Mouse (Mus musculus) CH12.LX (cell line): Measurements from ENCODE around the gene Arhgap4.

ENCODE experiments used
- CTCF ChIP-seq, 2 experiments: IDR thresholded peaks in 1 of 2; conservative IDR thresholded peaks in 1 of 2; 2 replicates each; pipeline ENCODE4 v1.5.1; 2011 to 2012; ENCODE audit warnings: low read depth in 2 of 2, low read length in 2 of 2, improper control_type of control experiment in 1 of 2, inconsistent platforms in 1 of 2, mild to moderate bottlenecking in 1 of 2, moderate library complexity in 1 of 2
- MAFK ChIP-seq: IDR thresholded peaks from 2 replicates; pipeline ENCODE4 v1.6.1; 2011; ENCODE audit warnings: low read length, improper control_type of control experiment; ENCODE audit not compliant: insufficient replicate concordance
- MXI1 ChIP-seq: IDR thresholded peaks from 2 replicates; pipeline ENCODE4 v1.6.1; 2011; ENCODE audit warnings: mild to moderate bottlenecking, low read depth, low read length, improper control_type of control experiment
- NRF1 ChIP-seq: IDR thresholded peaks from 2 replicates; pipeline ENCODE4 v1.6.1; 2014; ENCODE audit warnings: low read depth, mild to moderate bottlenecking, inconsistent platforms, low read length, improper control_type of control experiment, moderate library complexity
- PAX5 ChIP-seq: IDR thresholded peaks from 2 replicates; pipeline ENCODE4 v1.6.1; 2012; ENCODE audit warnings: low read length, inconsistent platforms, mixed read lengths
- POLR2AphosphoS2 ChIP-seq: IDR thresholded peaks from 2 replicates; pipeline ENCODE4 v1.6.1; 2011; ENCODE audit warnings: low read depth, low read length, improper control_type of control experiment

GRCm38 (mm10) chrX:73895719-73896118 lies 26.0 kb downstream of the Arhgap4 start, which contains the start of gene L1cam:
- TF ChIP-seq CTCF (conservative IDR thresholded peaks at IDR 0.05 in 1 of 2, IDR thresholded peaks at IDR 0.05 in 1 of 2; ENCODE audit: low read depth in 2 of 2, low read length in 2 of 2) (peak; percentile 18 to 62; a peak in 2 of 4 replicates), MAFK (no peak), MXI1 (no peak), NRF1 (no peak), PAX5 (no peak), POLR2AphosphoS2 (no peak)
